Mouse (Mus musculus) kidney, adult 2 months (tissue): Measurements from ENCODE around the gene Itgb5.

ENCODE experiments used
- CTCF ChIP-seq: fragments of 200-500 bp; conservative IDR thresholded peaks from 2 replicates; pipeline ENCODE4 v1.5.1; 2011; ENCODE audit warnings: low read depth, mild to moderate bottlenecking, control low read depth, low read length, moderate library complexity, mixed read lengths; ENCODE audit not compliant: insufficient read depth, insufficient read length
- POLR2A ChIP-seq: fragments of 200-500 bp; IDR thresholded peaks from one replicate; pipeline ENCODE4 v1.6.1; 2011; ENCODE audit warnings: low read depth, low read length, control low read depth

- TF ChIP-seq CTCF, result no peak
- TF ChIP-seq POLR2A, result no peak
These were observed 47.4 kb upstream of the Itgb5 start for GRCm38 (mm10) chr16:33781789-33782728.
